Mouse (Mus musculus): Measurements from ENCODE around the gene Cd302. TPM values are rescaled to one million over a fixed set of nuclear protein-coding genes. Genes with fewer than 3 reads are reported as not detected.

The Cd302 gene
- polyA plus RNA-seq, 1 experiment = 24.7 TPM

- Histone ChIP-seq H3K4me1 (ENCODE audit: control insufficient read depth, insufficient read depth, low read length) (no peaks in the 10 kb centered on the region), H3K4me3 (ENCODE audit: insufficient read depth, low read length) (no peak overlapping the region), H3K27ac (ENCODE audit: insufficient read depth, low read length) (no peak overlapping the region)
- TF ChIP-seq POLR2A (IDR thresholded peaks at IDR 0.05; ENCODE audit: extremely low read depth, insufficient read depth, low read length) (no peak), CTCF (IDR thresholded peaks at IDR 0.05; ENCODE audit: extremely low read depth, insufficient read depth, low read length) (no peak)
These were observed 23.5 kb downstream of the Cd302 start for GRCm38 (mm10) chr2:60260621-60261350.

DNA sequence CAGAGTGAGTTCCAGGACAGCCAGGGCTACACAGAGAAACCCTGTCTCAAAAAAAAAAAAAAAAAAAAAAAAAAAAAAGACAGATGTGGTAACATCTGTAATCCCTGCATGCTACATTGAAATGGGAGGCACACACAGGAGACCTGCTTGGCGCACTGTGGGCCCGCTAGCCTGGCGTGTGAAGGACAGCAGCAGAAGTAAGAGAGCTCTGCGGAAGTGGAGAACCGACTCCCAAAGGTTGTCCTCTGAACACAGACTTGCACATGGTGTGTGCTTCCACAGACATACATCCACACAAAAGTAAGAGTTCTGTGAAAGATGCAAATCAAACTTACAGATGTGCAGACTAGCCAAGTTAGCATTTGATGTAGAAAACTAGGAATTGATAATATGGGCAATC lies 25.1 kb downstream of the Cd302 start:
- H3K27ac ChIP-seq (ENCODE audit: insufficient read depth, low read length) = no peak overlapping the region
- no peak for TF ChIP-seq CTCF (IDR thresholded peaks at IDR 0.05; ENCODE audit: extremely low read depth, insufficient read depth, low read length)
- TF ChIP-seq POLR2A (IDR thresholded peaks at IDR 0.05; ENCODE audit: extremely low read depth, insufficient read depth, low read length) = no peak
- H3K4me3 ChIP-seq (ENCODE audit: insufficient read depth, low read length) = no peak overlapping the region
- no peaks in the 10 kb centered on the region for H3K4me1 ChIP-seq (ENCODE audit: control insufficient read depth, insufficient read depth, low read length)

- Histone ChIP-seq H3K27ac (ENCODE audit: insufficient read depth, low read length) (no peak overlapping the region), H3K4me1 (ENCODE audit: control insufficient read depth, insufficient read depth, low read length) (no peaks in the 10 kb centered on the region; the same call in 1 of the 2 replicates), H3K4me3 (ENCODE audit: insufficient read depth, low read length) (no peak overlapping the region)
- no peak for TF ChIP-seq POLR2A (IDR thresholded peaks at IDR 0.05; ENCODE audit: extremely low read depth, insufficient read depth, low read length)
- no peak for TF ChIP-seq CTCF (IDR thresholded peaks at IDR 0.05; ENCODE audit: extremely low read depth, insufficient read depth, low read length)
These were observed 27.5 kb downstream of the Cd302 start for GRCm38 (mm10) chr2:60256751-60257150.

- no peak for TF ChIP-seq POLR2A (IDR thresholded peaks at IDR 0.05; ENCODE audit: extremely low read depth, insufficient read depth, low read length)
- TF ChIP-seq CTCF (IDR thresholded peaks at IDR 0.05; ENCODE audit: extremely low read depth, insufficient read depth, low read length) = no peak
These were observed 30.8 kb downstream of the Cd302 start for GRCm38 (mm10) chr2:60253506-60253905.

DNA sequence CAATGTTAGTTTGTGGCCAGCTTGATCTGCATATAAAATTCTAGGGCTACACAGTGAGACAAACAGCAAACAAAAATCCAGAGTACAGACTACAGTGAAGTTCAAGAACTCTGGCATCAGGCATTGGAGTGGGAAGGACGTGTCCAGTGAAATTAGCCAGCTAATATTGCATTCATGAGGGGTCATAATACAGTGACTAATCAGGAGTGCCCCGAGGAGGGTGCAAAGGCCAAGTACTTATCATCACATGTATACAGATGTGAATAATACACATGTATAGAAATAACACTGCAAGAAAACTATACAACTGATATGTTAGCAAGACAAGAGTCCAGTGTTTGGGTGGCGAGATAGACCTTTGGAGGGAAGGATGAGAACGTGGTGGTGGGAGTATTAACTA lies 31.5 kb downstream of the Cd302 start:
- TF ChIP-seq CTCF (IDR thresholded peaks at IDR 0.05; ENCODE audit: extremely low read depth, insufficient read depth, low read length) = no peak
- TF ChIP-seq POLR2A (IDR thresholded peaks at IDR 0.05; ENCODE audit: extremely low read depth, insufficient read depth, low read length) = no peak
- Histone ChIP-seq H3K27ac (ENCODE audit: insufficient read depth, low read length) (peak overlapping the region; percentile 35; the same call in 1 of the 2 replicates), H3K4me3 (ENCODE audit: insufficient read depth, low read length) (no peak overlapping the region), H3K4me1 (ENCODE audit: control insufficient read depth, insufficient read depth, low read length) (no peaks in the 10 kb centered on the region; the same call in 1 of the 2 replicates)

More at GRCm38 (mm10) chr2:60253506-60253905, 30.8 kb downstream of the Cd302 start:
- Histone ChIP-seq H3K4me1 (ENCODE audit: control insufficient read depth, insufficient read depth, low read length) (no peaks in the 10 kb centered on the region; the same call in 1 of the 2 replicates), H3K27ac (ENCODE audit: insufficient read depth, low read length) (no peak overlapping the region), H3K4me3 (ENCODE audit: insufficient read depth, low read length) (no peak overlapping the region)

- Histone ChIP-seq H3K27ac (ENCODE audit: insufficient read depth, low read length) (no peak overlapping the region), H3K4me3 (ENCODE audit: insufficient read depth, low read length) (no peak overlapping the region)
- TF ChIP-seq CTCF (IDR thresholded peaks at IDR 0.05; ENCODE audit: extremely low read depth, insufficient read depth, low read length) (no peak), POLR2A (IDR thresholded peaks at IDR 0.05; ENCODE audit: extremely low read depth, insufficient read depth, low read length) (no peak)
These were observed 49.8 kb downstream of the Cd302 start for GRCm38 (mm10) chr2:60234506-60234905.

DNA sequence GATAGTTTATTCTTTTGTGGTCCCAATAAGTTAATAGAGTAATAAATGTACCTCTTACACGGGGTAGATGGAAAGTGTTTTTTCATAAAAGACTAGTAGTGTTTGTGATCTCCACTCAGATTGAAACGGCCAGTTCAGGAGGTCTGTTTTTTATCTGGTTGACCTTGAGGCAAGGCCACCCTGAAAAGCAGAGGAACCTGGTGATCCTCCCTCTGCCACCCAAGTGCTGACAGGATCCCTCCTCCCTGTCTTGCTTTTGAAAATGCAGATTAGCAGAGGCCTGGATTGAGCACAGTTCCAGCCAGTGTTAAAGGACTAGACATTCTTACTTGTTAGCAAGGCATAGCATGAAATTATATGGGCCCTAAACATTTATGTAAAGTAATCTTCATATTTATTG lies 51.1 kb downstream of the Cd302 start:
- no peaks in the 10 kb centered on the region for H3K4me1 ChIP-seq (ENCODE audit: control insufficient read depth, insufficient read depth, low read length)
- no peak overlapping the region for H3K4me3 ChIP-seq (ENCODE audit: insufficient read depth, low read length)
- TF ChIP-seq CTCF (IDR thresholded peaks at IDR 0.05; ENCODE audit: extremely low read depth, insufficient read depth, low read length) (no peak), POLR2A (IDR thresholded peaks at IDR 0.05; ENCODE audit: extremely low read depth, insufficient read depth, low read length) (no peak)
- H3K27ac ChIP-seq (ENCODE audit: insufficient read depth, low read length) = no peak overlapping the region

More at GRCm38 (mm10) chr2:60234506-60234905, 49.8 kb downstream of the Cd302 start:
- H3K4me1 ChIP-seq (ENCODE audit: control insufficient read depth, insufficient read depth, low read length) = no peaks in the 10 kb centered on the region

- no peak for TF ChIP-seq CTCF (IDR thresholded peaks at IDR 0.05; ENCODE audit: extremely low read depth, insufficient read depth, low read length)
- TF ChIP-seq POLR2A (IDR thresholded peaks at IDR 0.05; ENCODE audit: extremely low read depth, insufficient read depth, low read length) = no peak
- no peak overlapping the region for H3K4me3 ChIP-seq (ENCODE audit: insufficient read depth, low read length)
- H3K27ac ChIP-seq (ENCODE audit: insufficient read depth, low read length) = no peak overlapping the region
- no peaks in the 10 kb centered on the region for H3K4me1 ChIP-seq (ENCODE audit: control insufficient read depth, insufficient read depth, low read length)
These were observed 53.9 kb downstream of the Cd302 start for GRCm38 (mm10) chr2:60230361-60230760.

DNA sequence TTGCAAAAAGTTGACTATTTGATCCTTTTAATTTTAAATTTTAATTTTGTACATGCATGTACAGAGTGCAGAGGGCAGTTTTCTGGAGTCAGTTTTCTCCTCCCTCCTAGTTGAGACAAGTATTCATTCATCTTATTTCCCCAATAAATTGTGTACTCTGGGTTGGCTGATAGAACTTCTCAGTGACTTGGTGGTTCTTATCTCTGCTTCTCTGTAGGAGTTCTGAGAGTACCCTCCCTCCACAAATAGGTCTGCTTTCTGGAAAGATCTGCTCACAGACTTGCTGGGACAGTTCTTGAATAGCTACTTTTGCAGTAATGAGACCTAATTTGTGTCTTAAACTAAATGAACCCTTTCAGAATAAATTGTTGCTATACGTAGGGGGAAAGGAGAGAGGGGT lies 55.8 kb downstream of the Cd302 start:
- no peak overlapping the region for H3K27ac ChIP-seq (ENCODE audit: insufficient read depth, low read length)
- peaks cover 3% of the 10 kb centered on the region; the same call in 1 of the 2 replicates for H3K4me1 ChIP-seq (ENCODE audit: control insufficient read depth, insufficient read depth, low read length)
- TF ChIP-seq CTCF (IDR thresholded peaks at IDR 0.05; ENCODE audit: extremely low read depth, insufficient read depth, low read length) (no peak), POLR2A (IDR thresholded peaks at IDR 0.05; ENCODE audit: extremely low read depth, insufficient read depth, low read length) (no peak)
- no peak overlapping the region for H3K4me3 ChIP-seq (ENCODE audit: insufficient read depth, low read length)

DNA sequence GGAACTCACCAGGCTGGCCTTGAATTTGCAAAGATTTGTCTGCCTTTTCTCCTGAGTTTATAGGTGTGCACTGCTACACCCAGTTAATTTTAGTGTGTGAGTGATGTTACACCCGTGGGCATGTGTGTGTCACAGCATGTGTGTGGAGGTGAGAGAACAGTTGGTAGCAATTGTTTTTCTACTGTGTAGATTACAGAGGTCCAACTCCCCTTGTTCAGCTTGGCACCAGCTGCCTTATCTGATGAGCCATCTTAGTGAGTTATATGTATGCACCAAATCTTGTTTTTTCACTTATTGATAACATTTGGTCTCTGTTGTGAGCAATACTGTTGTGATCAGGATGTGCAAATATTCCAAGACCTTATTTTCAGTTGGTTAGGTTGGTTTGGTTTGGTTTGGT lies 60.8 kb downstream of the Cd302 start:
- TF ChIP-seq POLR2A (IDR thresholded peaks at IDR 0.05; ENCODE audit: extremely low read depth, insufficient read depth, low read length) (no peak), CTCF (IDR thresholded peaks at IDR 0.05; ENCODE audit: extremely low read depth, insufficient read depth, low read length) (no peak)
- Histone ChIP-seq H3K4me1 (ENCODE audit: control insufficient read depth, insufficient read depth, low read length) (peaks cover 8% of the 10 kb centered on the region; the same call in 1 of the 2 replicates), H3K27ac (ENCODE audit: insufficient read depth, low read length) (no peak overlapping the region), H3K4me3 (ENCODE audit: insufficient read depth, low read length) (no peak overlapping the region)

Measured in cortical plate, adult 2 months (tissue).